Mouse (Mus musculus) heart, embryonic 15.5 days (tissue): Measurements from ENCODE around the gene Gm28778. TPM values are rescaled to one million over a fixed set of nuclear protein-coding genes. Genes with fewer than 3 reads are reported as not detected.
A peak's percentile ranks its signal among the peaks of the same experiment; 100 is the strongest.
"Not testable (repeated sequence)": the region's sequence is repeated elsewhere in the genome, so short reads cannot be mapped to it uniquely, and the experiment has no call there.

ENCODE experiments used
- ATAC-seq: fragments of 200-750 bp; cut with Nextera tagmentation; replicated peaks from 2 replicates; pipeline ENCODE4 v1.8.0; 2017; ENCODE audit warnings: low read depth, moderate TSS enrichment; ENCODE audit not compliant: insufficient number of reproducible peaks, insufficient read depth, low FRiP score
- H3K27ac ChIP-seq: fragments of 300-500 bp; sonication (generic); 2 replicates; pipeline ENCODE4 v1.5.1; 2015; ENCODE audit warnings: mild to moderate bottlenecking, inconsistent platforms
- H3K27me3 ChIP-seq: fragments of 300-500 bp; sonication (generic); 2 replicates; pipeline ENCODE4 v1.6.1; 2015; ENCODE audit warnings: inconsistent platforms
- H3K36me3 ChIP-seq: fragments of 300-500 bp; sonication (generic); 2 replicates; pipeline ENCODE4 v1.6.1; 2015; ENCODE audit warnings: mild to moderate bottlenecking, inconsistent platforms
- H3K4me1 ChIP-seq: fragments of 300-500 bp; sonication (generic); replicated peaks from 2 replicates; pipeline ENCODE4 v1.6.1; 2015; ENCODE audit warnings: inconsistent platforms
- H3K4me2 ChIP-seq: fragments of 300-500 bp; sonication (generic); 2 replicates; pipeline ENCODE4 v1.6.1; 2015; ENCODE audit warnings: inconsistent platforms, mild to moderate bottlenecking, moderate library complexity
- H3K4me3 ChIP-seq: fragments of 300-500 bp; sonication (generic); 2 replicates; pipeline ENCODE4 v1.5.1; 2015; ENCODE audit warnings: mild to moderate bottlenecking, inconsistent platforms
- H3K9ac ChIP-seq: fragments of 300-500 bp; sonication (generic); 2 replicates; pipeline ENCODE4 v1.6.1; 2015; ENCODE audit warnings: mild to moderate bottlenecking, inconsistent platforms
- H3K9me3 ChIP-seq: fragments of 300-500 bp; sonication (generic); replicated peaks from 2 replicates; pipeline ENCODE4 v1.6.1; 2016; ENCODE audit warnings: inconsistent platforms
- WGBS: fragments of 180-500 bp; shearing (Covaris S2); methylation state at CpG from one replicate; pipeline ENCODE4 v1.1.7; 2015; ENCODE audit warnings: mixed read lengths; 5-methylcytosine and 5-hydroxymethylcytosine counted together
- polyA plus RNA-seq: library from polyadenylated mRNA; unstranded; fragments of >200 nt; fragmentation: Nextera tagmentation; extraction: Ambion mirVana; gene quantifications from 2 replicates; pipeline ENCODE4 v1.2.1, GENCODE M21; 2015

Gene Gm28778
- 0.25 TPM in 1 of 2 replicates, not detected in the other for polyA plus RNA-seq

- peak within 1 kb of the TSS; percentile 98 for H3K4me3 ChIP-seq
- no peaks in the 10 kb centered on the region for H3K36me3 ChIP-seq
- no peaks in the 10 kb centered on the region for H3K9me3 ChIP-seq
- H3K9ac ChIP-seq, result peak within 1 kb of the TSS; percentile 89
- WGBS, result under 1% methylated on average over 66 of the region's 66 CpGs
- peak; percentile 100 for ATAC-seq
- peak within 1 kb of the TSS; percentile 86 for H3K4me2 ChIP-seq
- peaks cover 8% of the 10 kb centered on the region for H3K4me1 ChIP-seq
- H3K27ac ChIP-seq, result peak within 1 kb of the TSS; percentile 93
- no peaks in the 10 kb centered on the region for H3K27me3 ChIP-seq
Observed at GRCm38 (mm10) chr1:53296581-53297383, at the start of gene Gm28778, which contains the start of the genes Pms1 and Ormdl1. Gene Gm28778, plus strand, starts transcription at chr1:53297111. Gene Pms1, minus strand, starts transcription at chr1:53297018. Gene Ormdl1, plus strand, starts transcription at chr1:53297095.

GRCm38 (mm10) chr1:53264958-53265612, 31.8 kb upstream of the Gm28778 start:
- not testable (repeated sequence) for H3K4me1 ChIP-seq, H3K27ac ChIP-seq, H3K4me3 ChIP-seq, H3K9ac ChIP-seq, H3K27me3 ChIP-seq, H3K36me3 ChIP-seq, H3K4me2 ChIP-seq, H3K9me3 ChIP-seq, ATAC-seq

- peaks cover 3% of the 10 kb centered on the region; the same call in 1 of the 2 replicates for H3K36me3 ChIP-seq
- H3K4me3 ChIP-seq, result no peak overlapping the region
- no peak overlapping the region for H3K27ac ChIP-seq
- no peaks in the 10 kb centered on the region for H3K4me1 ChIP-seq
- H3K4me2 ChIP-seq, result no peak overlapping the region
- no peaks in the 10 kb centered on the region for H3K9me3 ChIP-seq
- H3K9ac ChIP-seq, result no peak overlapping the region
- no peaks in the 10 kb centered on the region for H3K27me3 ChIP-seq
- 61% methylated on average over 3 of the region's 3 CpGs for WGBS
- ATAC-seq, result no peak
Observed at GRCm38 (mm10) chr1:53269901-53270300, 27.0 kb upstream of the Gm28778 start.

GRCm38 (mm10) chr1:53272646-53273045, 24.3 kb upstream of the Gm28778 start:
- Histone ChIP-seq H3K9me3 (no peaks in the 10 kb centered on the region), H3K4me2 (no peak overlapping the region), H3K4me3 (no peak overlapping the region), H3K36me3 (no peaks in the 10 kb centered on the region), H3K4me1 (no peaks in the 10 kb centered on the region), H3K27ac (no peak overlapping the region), H3K9ac (no peak overlapping the region), H3K27me3 (no peaks in the 10 kb centered on the region)
- ATAC-seq, result no peak

GRCm38 (mm10) chr1:53291197-53291596, 5.7 kb upstream of the Gm28778 start:
- no peak overlapping the region for H3K4me3 ChIP-seq
- no peaks in the 10 kb centered on the region for H3K9me3 ChIP-seq
- H3K9ac ChIP-seq, result no peak overlapping the region
- H3K27ac ChIP-seq, result no peak overlapping the region
- ATAC-seq, result no peak
- 0 out of 2 replicates have a peak, but pooled peaks cover 3% of the 10 kb centered on the region for H3K4me1 ChIP-seq
- H3K27me3 ChIP-seq, result no peaks in the 10 kb centered on the region
- 49% methylated on average over 3 of the region's 3 CpGs for WGBS
- H3K4me2 ChIP-seq, result no peak overlapping the region
- H3K36me3 ChIP-seq, result no peaks in the 10 kb centered on the region; the same call in 1 of the 2 replicates

- WGBS, result 77% methylated on average over 4 of the region's 4 CpGs
- no peak overlapping the region for H3K4me2 ChIP-seq
- no peaks in the 10 kb centered on the region for H3K36me3 ChIP-seq
- H3K27me3 ChIP-seq, result no peaks in the 10 kb centered on the region
- H3K9ac ChIP-seq, result no peak overlapping the region
- H3K27ac ChIP-seq, result no peak overlapping the region
- H3K4me1 ChIP-seq, result peaks cover 8% of the 10 kb centered on the region
- H3K9me3 ChIP-seq, result no peaks in the 10 kb centered on the region
- no peak for ATAC-seq
- H3K4me3 ChIP-seq, result no peak overlapping the region
Observed at GRCm38 (mm10) chr1:53300506-53300905, 3.6 kb downstream of the Gm28778 start.

GRCm38 (mm10) chr1:53312989-53313967, 16.4 kb downstream of the Gm28778 start, which contains the start of gene Osgepl1:
Gene Osgepl1, plus strand, starts transcription at chr1:53313624.
- H3K36me3 ChIP-seq, result peaks cover 9% of the 10 kb centered on the region
- H3K4me3 ChIP-seq, result peak within 1 kb of the TSS; percentile 67
- peak; percentile 93 for ATAC-seq
- WGBS, result 3% methylated on average over 27 of the region's 27 CpGs
- no peaks in the 10 kb centered on the region for H3K27me3 ChIP-seq
- H3K4me1 ChIP-seq, result no peaks in the 10 kb centered on the region
- no peaks in the 10 kb centered on the region for H3K9me3 ChIP-seq
- peak within 1 kb of the TSS; percentile 90 for H3K27ac ChIP-seq
- H3K9ac ChIP-seq, result peak within 1 kb of the TSS; percentile 74
- peak within 1 kb of the TSS; percentile 58 for H3K4me2 ChIP-seq

GRCm38 (mm10) chr1:53321662-53322344, 24.9 kb downstream of the Gm28778 start:
- ATAC-seq, result no peak
- Histone ChIP-seq H3K27me3 (no peaks in the 10 kb centered on the region), H3K9ac (no peak overlapping the region), H3K4me2 (no peak overlapping the region), H3K36me3 (peaks cover 22% of the 10 kb centered on the region), H3K4me3 (no peak overlapping the region), H3K27ac (no peak overlapping the region), H3K9me3 (no peaks in the 10 kb centered on the region), H3K4me1 (no peaks in the 10 kb centered on the region)
- WGBS, result 94% methylated on average over 4 of the region's 4 CpGs

GRCm38 (mm10) chr1:53323254-53323653, 26.3 kb downstream of the Gm28778 start:
- no peaks in the 10 kb centered on the region for H3K9me3 ChIP-seq
- H3K4me2 ChIP-seq, result no peak overlapping the region
- H3K9ac ChIP-seq, result no peak overlapping the region
- H3K27me3 ChIP-seq, result no peaks in the 10 kb centered on the region
- H3K4me3 ChIP-seq, result no peak overlapping the region
- H3K36me3 ChIP-seq, result peaks cover 17% of the 10 kb centered on the region
- WGBS, result 93% methylated on average over 5 of the region's 5 CpGs
- H3K27ac ChIP-seq, result no peak overlapping the region
- no peak for ATAC-seq
- H3K4me1 ChIP-seq, result no peaks in the 10 kb centered on the region

- no peak overlapping the region for H3K4me3 ChIP-seq
- H3K9ac ChIP-seq, result no peak overlapping the region
- no peak overlapping the region for H3K27ac ChIP-seq
- H3K36me3 ChIP-seq, result peaks cover 12% of the 10 kb centered on the region
- no peaks in the 10 kb centered on the region for H3K9me3 ChIP-seq
- no peak for ATAC-seq
- no peaks in the 10 kb centered on the region for H3K4me1 ChIP-seq
- no peak overlapping the region for H3K4me2 ChIP-seq
- 91% methylated on average over 1 of the region's 1 CpGs for WGBS
- no peaks in the 10 kb centered on the region for H3K27me3 ChIP-seq
Observed at GRCm38 (mm10) chr1:53324277-53324676, 27.4 kb downstream of the Gm28778 start.
